Mouse (Mus musculus): Measurements from ENCODE around the gene Tex12. TPM values are rescaled to one million over a fixed set of nuclear protein-coding genes. Genes with fewer than 3 reads are reported as not detected.

Gene Tex12
- total RNA-seq, 2 experiments from 2014 or later, result not detected

DNA sequence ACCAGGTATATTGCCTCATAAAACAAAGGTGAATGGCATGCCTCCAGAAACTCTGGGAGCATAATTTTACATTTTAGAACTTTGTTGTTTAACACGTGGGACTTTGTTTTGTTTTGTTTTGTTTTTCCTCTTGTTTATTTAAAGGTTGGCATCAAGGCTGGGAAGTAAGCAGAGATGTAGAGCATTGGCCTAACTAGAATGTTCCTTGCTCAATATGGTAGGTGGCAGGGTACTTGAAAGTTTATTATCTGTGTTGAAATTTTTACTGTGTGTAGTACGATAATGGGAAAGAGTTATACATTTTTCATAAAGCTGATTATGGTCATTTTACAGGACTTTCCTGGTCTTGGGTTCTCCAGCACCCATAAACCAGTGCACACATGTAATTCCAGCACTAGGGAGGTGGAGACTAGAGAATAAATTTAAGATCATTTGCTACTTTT, 814 bp upstream of the Tex12 start:
- DNase-seq (ENCODE audit: low spot score in 2 of 2), result no peak

DNA sequence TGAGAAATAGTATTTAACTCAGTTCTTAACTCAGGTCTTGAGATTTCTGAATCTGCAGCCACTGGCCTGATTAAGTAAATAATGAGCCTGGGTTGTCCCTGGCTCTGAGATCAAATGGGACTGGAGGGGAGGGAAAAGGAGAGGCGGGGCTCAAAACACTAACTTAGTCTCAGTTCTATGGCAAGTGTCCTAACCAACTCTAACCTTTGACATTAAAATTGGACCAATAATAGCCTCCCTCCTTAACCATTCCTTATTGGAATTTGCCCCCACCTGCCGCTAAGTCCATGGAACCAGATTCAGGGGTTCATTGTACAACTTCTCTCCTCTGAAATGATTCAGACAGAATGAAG, 6.1 kb downstream of the Tex12 start, which contains the start of gene Bco2:
TSS of gene Bco2 (minus strand) at position 88 of the 353 bp plus-strand sequence.
- DNase-seq (ENCODE audit: low spot score in 2 of 2), result no peak

DNA sequence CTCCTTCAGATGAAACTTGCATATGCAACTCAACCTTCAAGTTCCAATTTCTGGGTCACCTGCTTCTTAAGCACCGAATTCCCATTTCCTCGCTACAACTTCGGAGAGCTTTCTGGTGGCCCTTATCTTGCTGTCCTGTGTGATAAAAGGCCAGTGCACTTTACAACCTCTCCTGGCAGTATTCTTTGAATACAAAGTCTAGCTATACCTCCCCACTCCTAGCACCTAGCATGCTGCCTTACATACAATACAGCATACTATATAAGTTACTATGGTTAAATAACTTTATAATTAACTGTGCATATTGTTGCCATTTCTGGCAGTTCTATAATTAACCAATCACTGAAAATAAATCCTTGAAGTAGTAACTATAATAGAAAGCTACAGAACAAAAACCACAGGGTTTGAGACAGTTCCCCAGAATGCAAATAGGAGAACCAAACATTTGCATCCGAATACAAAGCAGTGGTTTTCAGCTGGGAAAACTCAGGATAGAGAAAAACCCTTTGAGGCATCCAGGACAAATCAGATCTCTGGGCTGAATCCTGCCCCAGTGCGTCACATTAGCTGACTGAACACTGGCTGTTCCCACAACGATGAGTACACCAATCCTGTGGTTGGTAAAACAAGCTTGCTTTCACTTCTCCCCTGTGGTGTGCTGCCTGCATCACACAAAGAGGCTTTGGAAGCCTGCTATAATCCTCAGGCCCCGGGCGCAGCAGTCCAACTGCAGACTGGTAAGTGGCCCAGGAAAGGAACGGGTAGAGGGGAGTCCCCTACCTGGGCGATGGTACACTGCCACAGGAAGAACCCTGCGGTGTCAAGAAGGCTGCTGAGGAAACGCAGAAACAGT, 6.7 kb downstream of the Tex12 start, which contains the start of gene Il18:
TSS of gene Il18 (plus strand) at position 587 of the 853 bp plus-strand sequence.
- peak; percentile 57 to 62 for DNase-seq (ENCODE audit: low spot score in 2 of 2)

DNA sequence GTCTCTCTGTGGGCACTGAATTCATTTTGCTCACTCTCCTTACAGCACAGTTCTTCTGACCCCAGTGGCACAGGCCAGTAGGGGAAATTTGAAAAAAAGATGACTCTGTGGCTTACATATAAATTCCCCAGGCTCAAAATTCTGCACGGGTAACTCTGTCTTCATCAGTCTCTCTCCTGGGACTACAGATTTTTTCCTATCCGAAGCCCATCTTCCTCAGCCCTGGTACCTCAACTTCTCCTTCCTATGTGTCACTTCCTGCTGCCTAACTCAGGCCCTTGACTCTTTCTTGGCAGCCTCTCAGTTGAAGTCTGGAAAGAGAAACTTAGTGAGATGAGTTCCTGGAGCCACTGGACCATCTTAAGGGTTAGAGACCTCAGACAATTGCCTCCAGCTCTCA, 7.6 kb downstream of the Tex12 start:
- DNase-seq (ENCODE audit: low spot score in 2 of 2), result no peak

DNA sequence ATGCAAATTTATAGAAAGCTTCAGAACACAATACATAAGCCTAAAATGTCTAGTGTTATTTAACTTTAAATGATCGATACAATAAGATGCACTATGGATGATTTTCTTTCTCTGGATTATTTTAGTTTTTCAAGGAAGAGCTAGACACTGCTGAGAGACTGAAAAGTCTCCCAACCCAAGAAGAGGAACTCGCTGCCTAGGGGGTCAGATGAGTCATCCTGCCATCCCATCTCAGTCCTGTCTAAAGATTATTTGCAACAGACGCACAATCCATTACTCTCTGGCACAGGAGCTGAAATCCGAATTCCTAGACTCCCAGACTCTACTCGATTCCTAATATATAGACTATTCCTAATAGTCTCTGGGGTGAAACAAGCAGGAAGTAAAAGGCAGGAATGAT, 8.9 kb downstream of the Tex12 start:
- DNase-seq (ENCODE audit: low spot score in 2 of 2), result no peak

DNA sequence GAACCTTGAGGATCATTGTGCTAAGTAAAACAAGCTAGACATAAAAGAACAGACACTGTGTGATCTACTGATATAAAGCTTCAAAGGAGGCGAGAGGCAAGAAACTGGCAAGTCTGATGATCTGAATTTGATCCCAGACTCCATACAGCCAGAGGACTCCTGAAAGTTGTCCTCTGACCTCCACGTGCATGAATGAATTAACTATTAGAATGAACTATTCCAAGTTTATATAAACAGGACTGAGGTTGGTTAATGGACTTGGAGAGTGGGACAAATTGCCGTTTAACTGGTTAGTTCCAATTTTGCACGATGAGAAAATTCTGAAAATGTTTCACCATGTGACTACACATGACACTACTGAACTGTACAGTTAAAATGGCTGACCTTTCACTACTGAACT, 12.2 kb downstream of the Tex12 start:
- DNase-seq (ENCODE audit: low spot score in 2 of 2), result no peak

DNA sequence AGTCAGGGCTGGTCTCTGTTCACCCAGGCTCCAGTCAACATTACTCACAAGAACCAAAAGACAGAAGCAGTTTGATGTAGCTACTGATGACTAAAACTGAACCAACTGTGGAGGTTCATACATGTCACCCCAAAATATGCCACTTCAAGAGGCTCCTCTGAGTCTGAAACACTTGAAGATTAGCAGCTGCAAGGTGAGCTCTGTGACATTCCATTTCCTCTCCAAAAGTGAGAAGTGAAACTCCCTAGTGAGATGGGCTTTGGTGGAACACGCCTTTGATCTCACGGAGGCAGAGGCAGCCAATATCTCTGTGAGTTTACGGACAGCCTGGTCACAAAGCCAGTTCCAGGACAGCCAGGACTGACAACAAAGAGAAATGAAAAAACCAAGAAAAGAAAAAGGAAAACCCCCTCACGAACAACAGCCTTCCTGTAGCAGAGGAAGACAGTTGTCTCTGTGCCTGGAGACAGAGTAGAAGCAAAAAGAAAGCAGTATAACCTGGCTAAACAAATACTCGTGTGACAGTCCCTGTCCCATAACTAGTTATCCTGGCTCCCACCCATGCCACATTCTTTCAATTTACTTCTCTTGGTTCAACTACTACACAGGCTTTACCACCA, 13.2 kb downstream of the Tex12 start:
- DNase-seq (ENCODE audit: low spot score in 2 of 2), result no peak

DNA sequence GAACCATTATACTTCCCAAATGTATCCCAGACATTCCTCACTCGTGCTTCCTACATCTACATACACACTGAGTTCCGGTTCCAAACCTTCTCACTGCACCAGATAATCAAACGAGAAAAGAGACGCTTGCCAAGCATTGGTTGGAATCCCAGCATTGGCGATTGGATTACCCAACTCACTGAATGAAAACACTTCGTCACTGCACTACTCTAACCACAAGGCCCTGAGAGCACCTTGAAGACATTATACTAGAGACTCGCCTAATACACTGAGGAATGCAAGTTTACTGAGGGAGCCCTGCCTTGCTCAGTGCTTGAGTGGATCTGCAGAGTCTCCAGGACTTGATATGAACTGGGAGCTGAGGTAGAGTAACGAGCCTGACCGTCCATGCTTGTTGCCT, 18.7 kb downstream of the Tex12 start:
- DNase-seq (ENCODE audit: low spot score in 2 of 2), result no peak

DNA sequence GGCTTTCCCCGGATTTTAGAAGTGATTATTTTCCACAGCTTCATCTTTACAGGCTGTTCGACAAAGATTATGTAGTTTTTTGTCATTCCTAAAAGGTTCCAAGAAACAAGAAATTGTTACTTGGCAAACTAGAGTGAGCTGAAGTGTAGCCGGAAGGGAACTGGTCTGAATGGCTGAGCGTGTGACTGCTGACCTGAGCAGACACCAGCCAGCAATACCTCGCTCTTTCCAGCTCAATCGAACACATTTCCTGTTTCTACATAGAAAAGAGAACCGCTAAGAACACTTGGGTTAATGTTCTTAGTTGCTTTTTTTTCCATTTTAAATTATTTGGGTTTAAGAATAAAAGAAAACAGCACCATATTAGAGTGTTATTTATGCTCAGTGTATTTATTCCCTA, 21.0 kb downstream of the Tex12 start:
- no peak for DNase-seq (ENCODE audit: low spot score in 2 of 2)

DNA sequence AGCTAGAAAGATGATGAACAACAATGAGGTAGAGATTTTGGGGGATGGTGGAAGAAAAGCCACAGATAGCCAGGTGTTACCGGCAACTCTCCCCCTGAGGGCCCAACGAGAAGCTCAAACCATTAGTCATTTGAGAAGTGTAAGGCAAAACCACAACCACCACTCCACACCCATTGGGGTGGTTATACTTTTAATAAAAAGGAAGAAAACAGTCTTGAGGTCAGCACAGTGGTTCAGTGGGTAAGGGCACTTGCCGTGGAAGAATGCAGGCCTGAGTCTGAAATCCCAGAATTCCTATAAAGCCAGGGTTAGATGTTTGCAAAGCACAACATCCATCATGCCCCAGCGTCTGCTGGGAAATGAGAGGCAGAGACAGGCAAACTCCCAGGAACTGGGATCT, 23.8 kb downstream of the Tex12 start:
- no peak for DNase-seq (ENCODE audit: low spot score in 2 of 2)

DNA sequence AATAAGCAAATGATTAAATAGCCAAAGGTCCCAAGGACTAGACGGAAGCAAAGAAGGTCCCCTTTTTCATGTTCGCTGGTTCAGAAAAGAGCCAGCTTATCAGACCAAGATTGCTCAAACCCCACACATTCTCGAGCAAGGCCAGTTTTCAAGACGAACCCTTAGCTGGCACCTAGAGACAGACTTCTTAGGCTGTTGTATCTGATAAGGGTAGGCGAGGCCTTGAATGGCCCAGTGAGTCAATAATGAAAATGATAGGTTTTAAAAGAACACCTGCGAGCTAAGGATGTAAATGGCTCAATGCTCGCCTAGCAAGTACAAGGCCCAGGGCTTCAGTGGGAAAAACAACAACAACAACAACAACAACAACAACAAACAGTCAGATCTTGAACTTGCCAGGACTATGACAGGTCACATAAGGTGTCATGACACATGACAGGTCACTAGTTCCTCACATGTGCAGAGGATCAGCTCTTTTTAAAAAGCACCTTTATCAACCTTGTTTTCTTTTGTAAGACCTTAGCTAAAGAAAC, 24.5 kb downstream of the Tex12 start:
- no peak for DNase-seq (ENCODE audit: low spot score in 2 of 2)

DNA sequence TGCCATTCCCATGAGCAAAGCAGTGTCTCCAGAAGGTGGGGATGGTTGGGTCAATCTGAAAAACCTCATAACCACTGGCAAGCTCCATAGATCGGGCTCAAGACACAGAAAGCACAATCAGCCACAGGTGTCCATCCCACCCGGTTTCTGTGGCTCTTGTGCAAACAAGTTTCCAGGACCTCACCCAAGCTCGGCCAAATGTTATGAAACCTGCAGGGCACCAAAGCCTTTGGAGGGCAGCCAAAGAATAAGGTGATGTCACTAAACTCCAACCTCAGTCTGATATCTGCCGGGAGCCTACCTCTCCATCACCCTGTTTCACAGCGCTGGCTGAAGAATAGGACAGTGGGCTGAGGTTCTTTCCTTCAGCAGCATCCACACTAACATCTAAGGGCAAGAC, 25.2 kb downstream of the Tex12 start:
- no peak for DNase-seq (ENCODE audit: low spot score in 2 of 2)

DNA sequence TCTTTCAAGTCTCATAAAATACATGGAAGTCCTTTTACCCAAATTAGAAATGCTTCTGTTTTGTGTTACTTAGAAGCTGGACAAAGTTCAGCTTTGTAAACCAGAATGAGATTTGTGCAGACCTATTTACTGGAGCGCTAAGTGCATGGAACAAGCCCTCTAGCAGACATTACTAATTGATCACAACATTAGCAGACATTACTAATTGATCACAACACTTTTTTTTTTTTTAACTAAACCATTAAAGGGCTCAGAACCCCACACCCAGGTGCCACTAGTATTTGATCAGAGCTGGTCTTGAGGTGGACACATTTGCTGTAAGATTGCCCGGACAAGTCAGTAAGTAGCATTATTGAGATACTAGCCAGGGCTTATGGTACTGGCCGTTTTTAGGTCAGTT, 27.3 kb downstream of the Tex12 start:
- DNase-seq (ENCODE audit: low spot score in 2 of 2), result no peak

DNA sequence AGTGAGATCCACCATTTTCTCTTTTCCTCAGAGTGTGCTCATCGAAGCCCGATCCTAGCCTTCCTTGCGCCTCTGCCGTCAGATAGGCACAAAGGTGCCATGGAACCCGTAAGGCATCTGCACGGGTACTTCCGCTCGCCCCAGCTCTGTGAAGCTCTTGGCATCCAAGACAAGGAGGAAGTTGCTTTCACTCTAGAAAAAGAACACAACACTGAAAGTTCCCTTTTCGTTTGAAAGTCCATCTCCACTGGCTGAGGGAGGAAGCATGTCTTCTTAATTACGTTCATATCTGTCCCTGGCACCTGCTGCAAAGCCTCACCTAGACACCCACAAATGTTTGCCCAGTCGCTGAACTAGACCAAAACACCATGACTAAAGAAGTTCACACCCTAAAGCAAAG, 27.8 kb downstream of the Tex12 start:
- DNase-seq (ENCODE audit: low spot score in 2 of 2), result no peak

DNA sequence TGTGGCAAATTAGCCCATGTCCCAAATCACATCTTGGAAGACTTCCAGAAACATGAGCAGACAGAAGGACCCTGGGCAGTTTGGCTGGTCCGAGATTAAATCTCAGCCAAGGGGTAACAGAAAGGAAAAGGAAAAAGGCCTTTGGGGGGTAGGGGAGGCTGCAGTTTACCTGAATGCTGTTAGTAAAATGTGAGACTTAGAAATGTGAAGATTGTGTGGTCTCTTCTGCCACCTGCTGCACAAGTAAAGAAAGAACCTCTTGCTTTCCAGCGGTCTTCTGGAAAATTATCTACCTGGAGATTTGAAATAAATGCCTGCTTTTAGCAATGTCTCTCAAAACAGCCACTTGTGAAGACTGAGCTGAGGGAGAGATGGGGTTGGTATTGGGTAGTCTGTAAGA, 30.2 kb downstream of the Tex12 start:
- peak; percentile 22 to 35 for DNase-seq (ENCODE audit: low spot score in 2 of 2)

DNA sequence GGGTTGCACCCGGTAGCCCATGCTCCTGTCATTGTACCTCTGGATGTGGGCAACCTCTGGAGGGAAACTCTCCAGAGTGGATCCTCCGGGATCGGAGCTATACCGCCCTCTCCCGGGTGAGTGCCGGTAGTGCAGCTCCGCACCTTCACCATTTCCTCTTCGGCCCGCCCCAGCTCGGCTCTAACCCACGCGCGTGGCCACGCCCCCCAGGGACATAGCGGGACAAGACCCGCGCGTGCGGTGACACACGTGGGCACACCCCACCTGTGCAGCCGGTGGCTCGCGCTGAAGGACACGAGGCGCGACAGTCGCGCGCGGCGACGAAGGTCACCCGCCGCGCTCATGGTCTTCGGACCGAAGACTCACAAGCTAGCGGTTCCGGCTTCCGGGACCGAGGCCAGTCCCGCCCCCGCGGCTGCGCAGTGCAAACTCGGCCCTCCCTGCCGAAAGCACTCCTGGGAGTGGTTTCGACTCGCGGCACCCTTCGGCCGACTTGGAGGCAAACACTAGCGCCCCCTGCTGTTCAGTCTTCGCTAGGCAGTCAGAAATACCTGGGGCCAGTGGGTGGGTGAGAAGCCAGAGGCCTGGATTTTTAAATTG, 32.7 kb downstream of the Tex12 start, which contains the start of gene Pts:
TSS of gene Pts (minus strand) at position 432 of the 600 bp plus-strand sequence.
- DNase-seq (ENCODE audit: low spot score in 2 of 2), result peak; percentile 96 to 97

DNA sequence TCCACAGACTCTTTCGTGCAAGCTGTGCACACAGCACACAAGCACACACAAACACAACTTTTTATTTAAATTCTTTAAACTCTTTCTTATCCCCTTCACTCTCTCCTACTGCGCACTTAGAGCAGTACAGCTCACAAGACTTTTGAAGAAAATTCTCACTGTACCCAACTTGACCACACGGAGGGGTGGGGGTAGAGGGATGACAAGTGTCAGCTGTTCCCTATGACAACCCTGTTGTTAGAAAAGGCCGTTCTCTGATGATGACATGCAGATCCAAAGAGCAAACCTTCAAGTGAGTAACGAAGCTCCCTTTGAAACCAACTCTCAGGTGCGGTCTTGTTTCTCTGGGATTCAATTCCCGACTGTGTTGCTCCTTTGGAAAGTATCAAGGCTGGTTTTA, 33.3 kb downstream of the Tex12 start:
- no peak for DNase-seq (ENCODE audit: low spot score in 2 of 2)

DNA sequence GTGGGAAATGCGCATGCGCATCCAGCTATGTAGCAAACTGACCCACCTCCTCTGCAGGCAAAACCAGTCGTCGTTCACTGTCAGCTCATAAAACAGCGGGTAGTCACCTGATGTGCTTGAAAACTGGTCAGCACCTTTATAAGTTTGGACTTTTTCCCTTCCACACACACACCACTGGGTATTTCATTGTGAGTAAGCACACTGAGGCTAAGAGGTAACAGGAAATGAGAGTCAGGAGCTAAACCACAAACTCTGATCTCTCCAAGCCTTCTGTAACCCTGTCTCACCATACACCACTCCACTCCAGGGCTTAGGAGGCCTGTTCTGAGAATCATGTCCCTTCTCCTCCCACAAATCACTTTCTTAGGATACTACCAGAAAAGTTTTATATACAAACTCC, 35.5 kb downstream of the Tex12 start:
- no peak for DNase-seq (ENCODE audit: low spot score in 2 of 2)

DNA sequence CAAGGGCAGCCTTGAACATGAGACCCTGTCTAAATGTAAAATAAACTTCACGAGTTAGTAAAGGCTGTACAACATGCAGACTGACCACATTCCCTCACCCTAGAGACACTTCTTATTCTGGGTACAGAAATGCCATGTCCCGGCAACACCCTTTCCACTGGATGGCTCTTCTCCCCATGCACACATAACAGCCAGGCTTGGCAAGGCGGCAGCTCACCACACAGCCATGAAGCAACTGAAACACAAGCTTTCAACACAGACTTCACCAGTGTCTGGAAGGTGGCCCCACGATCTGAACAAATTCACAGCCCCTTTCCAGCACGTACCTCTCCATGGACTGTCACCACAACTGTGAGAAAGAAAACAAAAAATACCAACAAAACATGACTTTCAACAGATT, 36.2 kb downstream of the Tex12 start:
- no peak for DNase-seq (ENCODE audit: low spot score in 2 of 2)

DNA sequence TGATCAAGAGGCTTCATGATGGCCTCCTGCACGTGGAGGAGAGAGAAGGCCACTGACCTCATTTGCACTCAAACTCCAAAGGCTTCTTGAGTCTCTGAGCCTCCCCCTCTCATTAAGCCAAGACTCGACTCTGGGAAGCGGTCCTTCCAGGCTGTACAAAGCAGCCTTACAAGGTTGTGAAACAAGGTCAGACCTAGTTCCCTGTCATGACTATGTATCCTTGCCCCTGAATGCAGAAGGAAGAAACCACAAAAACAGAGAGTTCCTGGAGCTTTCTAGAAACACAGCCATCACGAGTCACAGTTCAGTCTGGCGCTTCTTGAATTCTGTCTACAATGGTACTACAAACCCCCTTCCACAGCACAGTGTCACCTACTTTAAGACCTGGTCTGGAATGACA, 38.6 kb downstream of the Tex12 start:
- DNase-seq (ENCODE audit: low spot score in 2 of 2), result no peak

DNA sequence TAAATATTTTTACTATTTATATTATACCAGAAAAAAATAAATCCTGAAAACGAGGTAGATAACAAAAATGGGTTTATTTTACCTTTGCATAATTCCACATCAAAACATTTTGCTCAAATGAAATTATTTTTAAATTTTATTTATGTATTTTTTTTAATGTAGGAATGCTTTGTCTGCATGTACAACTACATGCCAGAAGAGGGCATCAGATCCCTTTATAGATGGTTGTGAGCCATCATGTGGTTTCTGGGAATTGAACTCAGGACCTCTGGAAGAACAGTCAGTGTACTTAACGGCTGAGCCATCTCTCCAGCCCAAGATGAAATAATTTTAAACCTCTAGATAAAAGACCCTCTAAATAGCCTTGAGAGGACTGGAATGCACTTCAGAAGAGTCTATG, 39.6 kb downstream of the Tex12 start:
- DNase-seq (ENCODE audit: low spot score in 2 of 2), result no peak

DNA sequence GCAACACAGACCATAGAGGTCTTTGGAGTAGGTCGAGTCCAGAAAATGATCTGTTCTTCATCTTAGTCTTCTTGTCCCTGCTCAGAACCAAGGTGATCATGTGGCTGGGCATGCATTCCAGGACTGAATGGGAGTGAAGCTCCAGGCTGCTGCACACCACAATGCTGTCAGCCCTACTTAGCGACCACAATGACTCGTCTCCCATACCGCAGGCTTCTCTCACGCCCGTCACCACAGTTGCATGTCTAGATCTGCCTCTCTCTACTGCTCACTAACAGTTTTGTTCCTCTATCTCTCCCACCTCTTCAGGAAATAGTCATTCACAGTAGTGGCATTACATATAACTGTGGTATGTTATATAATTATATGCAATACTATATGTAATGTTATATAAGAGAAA, 40.4 kb downstream of the Tex12 start:
- no peak for DNase-seq (ENCODE audit: low spot score in 2 of 2)

Data from left cerebral cortex, adult 18-20 months (tissue).